Mouse (Mus musculus): ENCODE results near the gene Tns2.

GRCm38 (mm10) chr15:102126303-102126702 is 26.1 kb downstream of the Tns2 start:
- TF ChIP-seq EP300 (IDR thresholded peaks at IDR 0.05; ENCODE audit: low read depth) (no peak), CTCF (IDR thresholded peaks at IDR 0.05; ENCODE audit: low read depth) (no peak)

All from liver, embryonic 14.5 days (tissue).